Mouse (Mus musculus): ENCODE data around the gene Zdhhc13.

Gene Zdhhc13

DNA sequence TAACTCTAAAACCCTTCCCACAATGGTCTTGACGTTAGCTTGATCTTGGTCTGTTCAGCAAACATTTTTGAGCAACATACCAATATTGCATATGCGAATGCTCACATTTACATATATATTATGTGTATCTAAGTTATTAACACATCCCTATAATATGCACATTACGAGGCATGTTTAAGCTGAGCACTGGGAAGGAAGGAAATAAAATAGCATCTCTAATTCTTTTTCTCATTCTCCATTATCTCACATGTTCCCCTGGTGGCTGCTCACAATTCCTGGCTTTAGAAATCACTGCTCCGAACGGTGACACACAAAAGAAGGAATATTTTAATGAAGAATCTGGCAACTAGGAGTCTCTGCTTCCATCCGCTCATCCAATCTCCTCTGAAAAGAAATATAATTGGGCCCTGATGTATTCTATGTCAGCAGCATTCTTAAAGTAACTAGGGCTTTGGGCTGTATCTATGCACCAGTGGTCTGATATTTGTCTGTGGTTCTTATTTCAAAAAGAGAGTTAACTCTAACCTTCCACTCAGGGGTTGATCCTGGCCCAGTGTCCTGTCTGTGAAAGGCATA lies 62.8 kb downstream of the Zdhhc13 start:
- Histone ChIP-seq H3K36me3 (ENCODE audit: insufficient read depth, low read length) (no peaks in the 10 kb centered on the region), H3K4me1 (replicated peaks; ENCODE audit: low read depth, low read length) (peaks cover 18% of the 10 kb centered on the region), H3K27me3 (ENCODE audit: insufficient read depth, low read length) (no peaks in the 10 kb centered on the region), H3K4me3 (replicated peaks; ENCODE audit: low read length) (no peak overlapping the region), H3K9me3 (ENCODE audit: low read length) (no peaks in the 10 kb centered on the region)
- TF ChIP-seq NANOG (IDR thresholded peaks at IDR 0.05; ENCODE audit: borderline replicate concordance, low read length) (no peak), CTCF (conservative IDR thresholded peaks at IDR 0.05; ENCODE audit: low read length) (no peak), POU5F1 (IDR thresholded peaks at IDR 0.05; ENCODE audit: borderline replicate concordance, low read length) (no peak)

- no peaks in the 10 kb centered on the region for H3K9me3 ChIP-seq (ENCODE audit: low read length)
- no peak overlapping the region for H3K4me3 ChIP-seq (replicated peaks; ENCODE audit: low read length)
- peaks cover 12% of the 10 kb centered on the region; the same call in 1 of the 2 replicates for H3K4me1 ChIP-seq (replicated peaks; ENCODE audit: low read depth, low read length)
- no peaks in the 10 kb centered on the region for H3K27me3 ChIP-seq (ENCODE audit: insufficient read depth, low read length)
- TF ChIP-seq POU5F1 (IDR thresholded peaks at IDR 0.05; ENCODE audit: borderline replicate concordance, low read length) (no peak), CTCF (conservative IDR thresholded peaks at IDR 0.05; ENCODE audit: low read length) (no peak), NANOG (IDR thresholded peaks at IDR 0.05; ENCODE audit: borderline replicate concordance, low read length) (no peak)
- H3K36me3 ChIP-seq (ENCODE audit: insufficient read depth, low read length), result no peaks in the 10 kb centered on the region
These were observed 64.7 kb downstream of the Zdhhc13 start for GRCm38 (mm10) chr7:48853496-48853895.

DNA sequence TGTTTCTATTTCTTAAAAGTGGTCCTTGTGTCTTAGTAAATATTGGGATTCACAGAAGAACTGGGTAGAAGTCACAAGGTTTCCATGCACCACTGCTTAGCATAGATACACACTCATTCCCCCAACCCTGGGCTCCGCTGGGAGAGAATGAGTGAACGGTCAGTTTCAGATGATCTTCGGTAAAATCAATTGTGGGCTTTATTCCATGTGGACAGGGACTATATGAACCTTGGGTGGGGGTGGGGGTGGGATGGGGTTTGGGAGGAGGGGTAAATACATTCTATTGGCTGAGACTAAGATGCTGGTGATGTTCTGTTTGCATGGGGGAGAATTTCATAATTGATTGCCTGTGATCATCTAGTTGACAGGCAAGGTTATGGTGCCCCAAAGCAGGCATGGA lies 66.7 kb downstream of the Zdhhc13 start:
- Histone ChIP-seq H3K36me3 (ENCODE audit: insufficient read depth, low read length) (no peaks in the 10 kb centered on the region), H3K4me3 (replicated peaks; ENCODE audit: low read length) (no peak overlapping the region), H3K9me3 (ENCODE audit: low read length) (no peaks in the 10 kb centered on the region), H3K4me1 (replicated peaks; ENCODE audit: low read depth, low read length) (peaks cover 12% of the 10 kb centered on the region; the same call in 1 of the 2 replicates), H3K27me3 (ENCODE audit: insufficient read depth, low read length) (no peaks in the 10 kb centered on the region)
- TF ChIP-seq POU5F1 (IDR thresholded peaks at IDR 0.05; ENCODE audit: borderline replicate concordance, low read length) (no peak), NANOG (IDR thresholded peaks at IDR 0.05; ENCODE audit: borderline replicate concordance, low read length) (no peak), CTCF (conservative IDR thresholded peaks at IDR 0.05; ENCODE audit: low read length) (no peak)

- Histone ChIP-seq H3K27me3 (ENCODE audit: insufficient read depth, low read length) (no peaks in the 10 kb centered on the region), H3K36me3 (ENCODE audit: insufficient read depth, low read length) (no peaks in the 10 kb centered on the region), H3K4me3 (replicated peaks; ENCODE audit: low read length) (no peak overlapping the region), H3K9me3 (ENCODE audit: low read length) (no peaks in the 10 kb centered on the region), H3K4me1 (replicated peaks; ENCODE audit: low read depth, low read length) (peaks cover 5% of the 10 kb centered on the region; the same call in 1 of the 2 replicates)
- TF ChIP-seq NANOG (IDR thresholded peaks at IDR 0.05; ENCODE audit: borderline replicate concordance, low read length), result no peak
These were observed 69.5 kb downstream of the Zdhhc13 start for GRCm38 (mm10) chr7:48858257-48858656.

- H3K4me1 ChIP-seq (replicated peaks; ENCODE audit: low read depth, low read length), result peaks cover 3% of the 10 kb centered on the region; the same call in 1 of the 2 replicates
- H3K9me3 ChIP-seq (ENCODE audit: low read length), result no peaks in the 10 kb centered on the region
- no peaks in the 10 kb centered on the region for H3K27me3 ChIP-seq (ENCODE audit: insufficient read depth, low read length)
- peaks cover 10% of the 10 kb centered on the region; the same call in 1 of the 2 replicates for H3K36me3 ChIP-seq (ENCODE audit: insufficient read depth, low read length)
- H3K4me3 ChIP-seq (replicated peaks; ENCODE audit: low read length), result no peak overlapping the region
- TF ChIP-seq CTCF (conservative IDR thresholded peaks at IDR 0.05; ENCODE audit: low read length) (no peak), POU5F1 (IDR thresholded peaks at IDR 0.05; ENCODE audit: borderline replicate concordance, low read length) (no peak), NANOG (IDR thresholded peaks at IDR 0.05; ENCODE audit: borderline replicate concordance, low read length) (no peak)
These were observed 70.6 kb downstream of the Zdhhc13 start for GRCm38 (mm10) chr7:48859362-48859761.

DNA sequence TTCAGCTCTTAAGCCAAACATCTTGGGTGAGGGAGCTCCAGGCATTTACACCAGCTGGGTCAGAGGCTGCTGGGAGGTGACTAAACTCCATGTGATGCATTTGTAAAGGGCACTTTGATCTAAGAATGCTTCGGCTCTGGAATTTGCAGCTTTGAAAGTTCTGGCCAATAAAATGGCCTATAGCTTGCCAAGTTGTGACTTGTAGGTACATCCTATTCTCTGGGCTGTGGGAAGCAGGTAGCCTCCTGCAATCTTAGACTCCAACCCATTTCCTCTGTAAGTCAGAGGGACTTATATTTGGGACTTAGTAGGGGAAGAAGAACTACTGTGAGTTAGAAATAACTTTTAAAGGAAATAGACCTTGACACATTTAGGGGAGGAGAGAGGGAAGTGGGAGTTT lies 72.1 kb downstream of the Zdhhc13 start:
- TF ChIP-seq POU5F1 (IDR thresholded peaks at IDR 0.05; ENCODE audit: borderline replicate concordance, low read length) (no peak), CTCF (conservative IDR thresholded peaks at IDR 0.05; ENCODE audit: low read length) (no peak), NANOG (IDR thresholded peaks at IDR 0.05; ENCODE audit: borderline replicate concordance, low read length) (no peak)
- H3K9me3 ChIP-seq (ENCODE audit: low read length), result no peaks in the 10 kb centered on the region
- no peaks in the 10 kb centered on the region for H3K27me3 ChIP-seq (ENCODE audit: insufficient read depth, low read length)
- peaks cover 3% of the 10 kb centered on the region; the same call in 1 of the 2 replicates for H3K4me1 ChIP-seq (replicated peaks; ENCODE audit: low read depth, low read length)
- H3K4me3 ChIP-seq (replicated peaks; ENCODE audit: low read length), result no peak overlapping the region
- peaks cover 23% of the 10 kb centered on the region for H3K36me3 ChIP-seq (ENCODE audit: insufficient read depth, low read length)

GRCm38 (mm10) chr7:48861796-48862195 lies 73.0 kb downstream of the Zdhhc13 start:
- H3K4me3 ChIP-seq (replicated peaks; ENCODE audit: low read length), result no peak overlapping the region
- H3K36me3 ChIP-seq (ENCODE audit: insufficient read depth, low read length), result peaks cover 32% of the 10 kb centered on the region
- H3K27me3 ChIP-seq (ENCODE audit: insufficient read depth, low read length), result no peaks in the 10 kb centered on the region
- TF ChIP-seq POU5F1 (IDR thresholded peaks at IDR 0.05; ENCODE audit: borderline replicate concordance, low read length) (no peak), NANOG (IDR thresholded peaks at IDR 0.05; ENCODE audit: borderline replicate concordance, low read length) (no peak), CTCF (conservative IDR thresholded peaks at IDR 0.05; ENCODE audit: low read length) (no peak)
- H3K9me3 ChIP-seq (ENCODE audit: low read length), result no peaks in the 10 kb centered on the region
- peaks cover 3% of the 10 kb centered on the region; the same call in 1 of the 2 replicates for H3K4me1 ChIP-seq (replicated peaks; ENCODE audit: low read depth, low read length)

- H3K9me3 ChIP-seq (ENCODE audit: low read length), result no peaks in the 10 kb centered on the region
- no peak overlapping the region for H3K4me3 ChIP-seq (replicated peaks; ENCODE audit: low read length)
- no peaks in the 10 kb centered on the region for H3K27me3 ChIP-seq (ENCODE audit: insufficient read depth, low read length)
- H3K36me3 ChIP-seq (ENCODE audit: insufficient read depth, low read length), result peaks cover 56% of the 10 kb centered on the region
- peaks cover 16% of the 10 kb centered on the region for H3K4me1 ChIP-seq (replicated peaks; ENCODE audit: low read depth, low read length)
- no peak for TF ChIP-seq NANOG (IDR thresholded peaks at IDR 0.05; ENCODE audit: borderline replicate concordance, low read length)
- TF ChIP-seq CTCF (conservative IDR thresholded peaks at IDR 0.05; ENCODE audit: low read length), result no peak
- TF ChIP-seq POU5F1 (IDR thresholded peaks at IDR 0.05; ENCODE audit: borderline replicate concordance, low read length), result no peak
These were observed 75.4 kb downstream of the Zdhhc13 start for GRCm38 (mm10) chr7:48864199-48864598.
